Mouse (Mus musculus) heart, adult 18-20 months (tissue): ENCODE results near the gene Mdga1. TPM values are rescaled to one million over a fixed set of nuclear protein-coding genes. Genes with fewer than 3 reads are reported as not detected.

Experiments used
- DNase-seq, 2 experiments: peaks; one replicate each; pipeline ENCODE4 v3.0.0; 2021 to 2022; ENCODE audit warnings: mixed read lengths in 1 of 2
- total RNA-seq, 2 experiments: library from RNA; stranded (reverse); gene quantifications; 2 replicates each; pipeline ENCODE4 v1.2.3; 2021

Gene Mdga1
- total RNA-seq, 2 experiments from 2014 or later = 16.0 to 16.8 TPM

DNA sequence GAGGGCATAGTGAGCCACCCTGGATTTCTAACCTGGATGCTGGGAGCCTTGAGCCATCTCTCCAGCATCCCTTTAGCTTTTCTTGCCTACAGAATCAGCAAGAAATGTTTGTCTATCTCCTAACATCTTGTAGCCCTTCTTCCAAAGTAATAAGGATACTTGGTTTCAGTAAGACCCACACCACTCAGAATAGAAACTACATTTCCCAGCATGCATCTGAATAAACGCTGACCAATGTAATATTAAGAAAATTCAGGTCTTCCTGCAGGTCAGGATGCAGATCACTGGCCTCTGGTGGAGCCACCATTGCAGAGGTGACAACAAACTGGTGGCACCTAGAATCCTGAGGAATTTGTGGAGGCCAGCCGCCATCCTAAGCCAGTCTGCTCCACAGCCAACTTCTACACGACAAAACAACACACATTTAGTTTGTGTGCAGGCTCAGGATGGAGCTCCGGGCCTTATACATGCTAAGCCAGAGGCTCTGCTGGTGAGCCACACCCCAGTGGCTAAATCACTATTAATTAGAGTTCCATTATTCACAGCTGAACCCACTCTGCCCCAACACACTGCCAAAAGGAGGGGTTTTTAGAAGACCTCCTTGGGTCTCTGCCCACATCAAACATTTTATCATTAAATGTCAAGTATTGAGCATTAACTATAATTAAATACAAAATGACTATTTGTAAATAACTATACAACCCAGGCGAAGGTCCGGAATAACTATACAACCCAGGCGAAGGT is 126.3 kb downstream of the Mdga1 start:
- no peak for DNase-seq

DNA sequence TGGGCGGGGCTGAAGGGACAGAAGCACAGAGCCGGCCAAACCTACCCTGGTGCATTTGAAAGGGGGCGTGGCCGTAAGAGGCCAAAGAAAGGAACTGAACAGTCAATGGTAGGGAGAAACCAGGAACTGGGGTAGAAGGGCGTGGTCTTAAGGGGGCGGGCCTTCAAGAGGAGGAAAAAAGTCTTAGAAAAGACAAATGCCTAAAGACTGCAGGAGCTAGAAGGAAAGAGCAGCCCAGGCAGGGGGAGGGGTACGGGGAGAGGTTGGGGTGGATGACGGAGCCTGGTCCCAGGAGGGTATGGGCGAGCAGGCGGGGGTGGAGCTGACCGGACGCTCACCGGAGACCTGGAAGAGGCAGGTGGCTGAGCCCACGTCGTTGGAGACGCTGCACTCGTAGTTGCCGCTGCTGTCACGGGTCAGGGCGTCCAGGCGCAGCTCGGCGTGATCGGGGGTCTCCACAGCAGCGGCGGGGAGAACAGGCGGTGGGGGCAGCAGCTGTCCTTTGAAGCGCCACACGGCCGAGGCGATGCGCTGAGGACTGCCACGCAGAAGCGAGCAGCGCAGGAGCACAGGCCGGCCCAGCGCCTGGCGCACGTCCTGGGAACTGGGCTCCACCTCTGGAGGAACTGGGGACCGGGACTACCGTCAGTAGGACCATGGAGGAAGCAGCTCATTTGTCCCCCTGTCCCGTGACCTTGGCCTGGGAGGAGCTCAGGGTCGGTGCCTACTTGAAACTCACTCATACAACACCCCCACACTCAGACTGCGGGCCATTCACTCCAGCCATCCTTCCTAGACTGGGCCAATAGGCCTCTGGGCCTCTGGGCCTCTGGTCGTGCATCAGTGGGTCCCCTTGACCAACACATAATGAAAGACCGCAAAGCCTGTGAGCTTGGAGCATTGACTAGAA is 127.9 kb downstream of the Mdga1 start:
- peak; percentile 51 to 65 for DNase-seq

DNA sequence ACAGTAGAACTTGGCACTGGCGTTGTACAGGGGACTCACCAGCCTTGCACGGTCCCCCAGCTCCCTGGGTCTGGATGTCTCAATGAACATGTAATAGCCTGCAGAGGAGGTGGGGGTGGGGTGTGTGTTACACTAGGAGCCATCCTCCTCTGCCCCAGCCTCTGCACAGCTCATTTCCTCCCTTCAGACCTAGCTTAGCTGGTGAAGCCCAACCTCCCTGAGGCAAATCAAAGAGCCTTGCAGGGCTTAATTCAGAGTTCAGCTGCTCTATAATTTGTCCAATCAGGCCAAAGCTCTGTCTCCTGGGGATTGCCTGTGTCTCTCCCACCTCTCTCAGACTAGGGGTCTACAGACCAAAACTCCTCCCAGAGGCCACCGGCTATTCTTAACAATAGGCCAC is 131.9 kb downstream of the Mdga1 start:
- no peak for DNase-seq

DNA sequence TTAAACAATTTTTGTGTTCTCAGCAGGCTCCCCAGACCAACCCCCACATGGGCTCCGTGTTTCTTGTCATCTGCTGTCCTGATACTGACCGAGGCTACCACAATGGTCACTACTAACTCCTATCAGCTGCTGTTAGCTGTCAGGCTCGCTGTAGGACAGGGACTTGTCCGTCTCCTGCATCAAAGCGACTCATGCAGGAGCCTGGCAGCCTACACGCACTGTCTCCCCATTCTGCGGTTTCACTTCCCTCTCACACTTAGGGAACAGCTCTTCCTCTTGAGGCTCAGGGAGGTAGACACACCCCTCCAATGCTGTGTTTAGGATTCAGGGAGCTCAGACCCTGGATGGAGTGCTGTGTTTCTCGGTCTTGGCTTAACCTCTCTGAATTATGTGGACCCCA is 132.4 kb downstream of the Mdga1 start:
- DNase-seq = no peak

DNA sequence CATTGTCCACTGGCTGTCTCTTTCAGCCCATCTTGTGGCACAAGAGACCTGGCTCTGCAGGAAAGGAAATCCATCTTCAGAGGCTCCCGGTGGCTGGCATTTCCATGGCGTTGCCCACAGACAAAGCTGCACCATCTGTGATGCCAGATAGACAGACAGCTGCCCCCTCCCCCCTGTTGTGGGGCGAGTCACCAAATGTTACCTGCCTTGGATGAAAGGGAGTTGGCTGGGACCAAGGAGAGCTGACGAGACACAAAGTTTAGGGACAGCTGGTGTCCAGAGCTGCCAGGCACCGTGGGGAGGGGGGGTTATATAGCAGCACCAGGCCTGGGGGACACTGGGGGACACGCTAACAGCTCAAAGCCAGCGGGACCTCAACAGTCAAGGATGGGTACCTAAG is 135.1 kb downstream of the Mdga1 start:
- DNase-seq = no peak

DNA sequence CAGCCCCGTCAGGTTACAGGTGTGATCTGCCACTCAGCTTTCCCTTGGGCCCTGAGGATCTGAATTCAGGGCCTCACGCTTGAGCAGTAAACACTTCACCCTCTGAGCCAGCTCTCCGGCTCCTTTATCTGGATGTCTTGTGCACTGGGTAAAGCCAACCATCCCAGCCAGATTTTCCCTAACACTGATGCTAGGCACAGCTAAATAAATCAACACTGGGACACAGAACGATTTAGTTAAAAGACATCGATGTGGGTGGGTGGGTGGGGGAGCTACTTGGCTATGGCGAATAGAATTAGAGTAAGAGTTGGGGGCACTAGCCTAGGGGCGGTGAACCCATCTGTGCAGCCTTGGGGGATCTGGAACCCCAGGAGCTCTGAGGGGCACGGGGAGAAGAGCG is 135.6 kb downstream of the Mdga1 start:
- no peak for DNase-seq

DNA sequence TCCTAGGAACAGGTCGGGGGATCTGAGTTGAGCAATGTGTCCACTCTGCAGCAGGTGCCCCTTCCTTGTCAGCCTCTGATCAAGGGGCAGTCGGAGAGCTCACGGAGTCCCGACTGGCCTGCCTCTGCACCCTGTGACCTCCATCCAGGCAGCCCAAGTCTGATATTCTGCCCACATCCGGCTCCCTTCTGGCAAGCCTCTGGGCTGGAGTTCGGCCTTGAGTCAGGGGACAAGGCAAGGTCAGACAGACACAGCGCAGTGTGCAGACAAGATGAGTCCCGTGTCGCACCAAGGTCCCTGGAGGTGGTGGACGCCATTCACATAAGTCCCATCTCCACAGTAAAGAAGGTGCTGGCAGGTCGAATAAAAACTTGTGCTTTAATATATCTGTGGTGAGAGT is 138.2 kb downstream of the Mdga1 start:
- DNase-seq = peak in 1 of 2 experiments; percentile 39

DNA sequence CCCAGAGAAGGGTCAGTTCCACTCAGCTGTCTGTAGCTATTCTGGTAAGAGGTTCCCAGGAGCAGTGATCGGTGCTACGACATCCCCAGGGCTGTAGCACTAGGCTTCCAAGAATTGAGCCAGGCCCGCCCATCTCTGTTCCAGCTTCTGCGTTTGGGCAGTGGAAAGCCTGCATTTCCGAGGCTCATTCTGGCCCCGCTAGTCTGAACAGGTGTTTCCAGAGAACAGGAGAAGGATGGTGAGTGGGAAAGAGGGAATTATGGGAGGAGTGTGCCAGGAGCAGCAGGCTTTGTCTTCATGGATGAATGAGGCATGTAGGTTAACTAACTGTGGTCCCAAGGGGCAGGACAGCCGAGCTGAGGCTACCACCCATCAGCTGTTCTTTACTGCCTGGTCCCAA is 140.8 kb downstream of the Mdga1 start:
- DNase-seq = no peak

DNA sequence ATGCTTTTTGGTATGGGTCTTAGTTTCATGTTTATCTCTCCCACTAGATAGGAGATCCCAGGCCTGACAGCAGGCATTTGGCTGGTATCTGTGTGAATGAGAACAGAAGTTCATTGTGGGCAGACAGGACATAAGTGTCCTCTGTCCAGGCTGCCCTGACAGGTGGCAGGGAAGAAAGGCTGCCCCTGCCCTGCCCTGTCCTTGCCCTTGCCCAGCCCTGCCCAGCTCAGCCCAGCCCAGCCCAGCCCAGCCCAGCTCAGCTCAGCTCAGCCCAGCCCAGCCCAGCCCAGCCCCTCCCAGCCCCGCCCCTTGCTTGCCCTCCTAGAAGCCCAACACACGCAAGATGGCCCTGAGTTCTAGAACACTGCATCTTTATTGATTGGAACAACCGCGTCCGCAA is 142.3 kb downstream of the Mdga1 start:
- no peak for DNase-seq

DNA sequence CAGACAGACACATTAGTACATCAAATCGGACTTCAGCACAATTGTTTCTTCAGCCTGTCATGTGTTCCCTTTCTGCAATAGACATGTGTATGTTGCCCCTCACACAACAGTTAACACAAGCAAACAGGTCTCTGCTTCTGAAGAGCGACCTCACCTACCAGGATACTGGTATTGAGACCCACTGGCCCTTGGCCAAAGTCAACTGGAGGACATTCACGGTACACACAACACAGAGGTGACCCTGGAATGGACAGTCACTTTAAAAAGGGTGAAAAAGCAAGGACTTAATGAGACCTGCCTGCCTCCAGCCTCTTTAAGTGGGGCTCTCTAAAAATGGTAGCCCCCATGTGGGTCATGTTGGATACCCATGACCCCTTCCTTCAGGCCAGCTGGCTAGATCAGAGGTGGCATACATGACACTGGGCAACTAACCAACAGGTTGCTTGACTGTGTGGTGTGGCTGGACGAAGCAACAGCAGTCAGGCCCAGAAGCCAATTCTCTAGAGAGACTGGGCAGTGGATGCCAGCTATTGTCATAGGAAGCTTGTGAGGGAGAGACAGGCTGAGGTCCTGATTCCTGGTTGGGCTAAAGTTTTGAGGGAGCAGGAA is 145.3 kb downstream of the Mdga1 start:
- DNase-seq = peak; percentile 63

DNA sequence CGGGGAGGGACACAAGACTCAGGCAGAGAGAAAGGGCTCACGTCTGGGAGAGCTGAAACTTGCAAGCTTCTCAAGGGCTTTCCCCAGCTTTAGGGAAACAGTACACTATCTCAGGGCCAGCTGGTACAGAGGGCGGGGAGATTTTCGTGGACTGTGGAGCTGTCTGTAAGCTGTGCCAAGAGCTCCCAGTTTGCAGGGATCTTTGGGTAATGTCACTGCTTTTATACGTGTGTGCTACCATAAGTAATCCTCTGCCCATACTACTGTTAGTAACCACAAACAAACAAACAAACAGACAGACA is 145.7 kb downstream of the Mdga1 start:
- DNase-seq = peak; percentile 42 to 47

DNA sequence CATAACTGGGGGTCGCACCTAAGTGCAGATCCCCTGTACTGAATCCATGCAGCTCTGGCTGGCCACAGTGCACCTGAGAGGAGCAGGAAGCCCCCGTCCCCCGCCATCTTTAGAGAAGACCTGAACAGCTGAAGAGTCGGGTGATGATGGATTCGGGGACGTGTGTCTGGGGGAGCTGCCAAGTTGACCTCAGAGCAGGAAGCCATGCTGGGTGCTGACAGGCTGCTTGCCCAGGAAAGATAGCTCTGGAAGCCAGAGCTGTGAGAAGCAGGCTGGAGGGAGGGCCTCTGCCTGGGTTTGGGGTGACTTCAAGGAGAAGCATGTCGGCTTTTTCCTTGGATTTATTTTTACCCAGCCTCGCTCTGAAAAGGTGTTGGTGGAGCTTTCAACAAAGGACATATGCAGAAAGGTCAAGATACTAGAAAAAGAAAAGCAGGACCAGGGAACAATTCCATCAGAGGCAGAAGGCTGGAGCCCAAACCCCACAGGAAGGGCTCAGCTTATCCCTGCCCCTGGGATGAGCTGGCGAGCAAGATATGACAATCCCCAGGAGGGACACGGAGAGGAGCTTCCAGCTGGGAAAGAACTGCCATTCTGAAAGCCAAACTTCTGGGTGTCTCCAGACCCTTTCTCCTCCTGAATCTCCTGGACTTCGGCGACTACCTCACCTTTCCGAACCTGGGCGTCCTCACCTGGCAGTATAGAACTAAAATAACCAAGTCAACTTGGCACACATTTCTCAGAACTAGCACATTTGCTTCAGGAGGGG is 146.3 kb downstream of the Mdga1 start:
- DNase-seq = peak; percentile 53 to 71

DNA sequence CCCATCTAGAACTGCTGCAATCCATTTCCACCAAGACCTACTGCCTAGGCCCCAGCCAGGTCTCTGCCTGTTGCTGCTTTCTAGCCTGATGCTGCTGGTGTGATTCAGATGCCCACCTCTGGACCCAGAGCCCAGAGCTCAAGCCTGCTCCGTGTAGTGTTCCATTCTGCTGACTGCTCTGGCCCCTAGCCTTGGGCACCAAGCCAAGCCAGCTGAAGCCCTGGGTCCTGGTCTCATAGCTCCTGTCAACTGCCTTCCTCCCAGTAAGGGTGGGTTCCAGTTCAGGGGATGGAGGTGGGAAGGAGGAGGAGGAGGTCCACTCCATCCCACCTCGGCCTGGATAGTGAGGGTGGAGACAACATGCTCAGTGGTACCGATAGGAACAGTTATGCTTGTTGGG is 150.3 kb downstream of the Mdga1 start:
- DNase-seq = no peak

DNA sequence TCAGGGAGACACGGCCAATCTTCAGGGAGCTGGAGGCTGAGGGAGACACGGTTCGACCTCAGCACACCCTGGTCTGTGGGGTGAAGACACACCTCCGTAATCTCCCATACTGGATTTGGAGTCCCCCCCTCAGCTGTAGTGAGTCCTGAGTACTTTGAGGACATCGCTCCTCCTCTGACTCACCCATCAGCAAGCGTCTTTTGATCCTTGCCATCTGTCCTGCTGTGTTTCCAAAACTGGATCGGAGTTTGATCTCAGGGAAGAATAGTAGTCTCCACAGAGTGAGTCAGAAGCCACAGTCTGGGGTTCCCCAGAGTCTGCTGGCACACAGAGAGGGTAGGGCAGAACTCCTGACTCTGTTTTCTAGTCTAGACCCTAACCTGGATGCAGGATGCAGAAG is 150.9 kb downstream of the Mdga1 start:
- DNase-seq = peak in 1 of 2 experiments; percentile 43

DNA sequence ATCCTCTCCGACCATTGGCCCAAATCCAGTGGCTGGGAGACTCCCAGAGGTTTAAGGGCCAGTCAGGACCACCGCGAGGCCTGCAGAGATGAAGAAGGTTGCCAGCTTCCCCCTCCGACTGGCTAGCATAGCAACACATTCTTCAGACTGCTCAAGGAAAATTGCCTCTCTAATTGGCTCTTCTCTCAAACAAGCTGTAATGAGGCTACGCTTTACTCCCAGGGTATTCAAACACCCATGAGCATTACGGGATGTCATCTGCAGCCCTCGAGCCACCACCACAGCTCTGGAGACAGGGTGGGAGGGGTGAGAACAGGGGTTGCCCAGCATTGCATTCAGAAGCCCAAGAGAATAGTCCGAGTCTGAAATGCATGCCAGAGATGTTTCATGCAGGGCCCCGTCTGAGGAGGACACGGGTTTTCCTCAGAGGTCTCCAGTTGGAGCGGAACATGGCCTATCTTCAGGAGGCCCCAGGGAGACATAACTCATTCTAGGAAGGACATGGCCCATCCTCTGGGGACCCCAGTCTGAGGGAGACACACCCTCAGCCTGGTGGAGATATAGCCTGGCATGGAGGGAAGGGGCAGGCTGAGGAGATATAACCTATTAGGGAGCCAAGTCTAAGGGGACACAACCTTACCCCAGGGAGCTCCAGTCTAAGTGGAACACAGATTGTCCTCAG is 151.5 kb downstream of the Mdga1 start:
- DNase-seq = no peak

DNA sequence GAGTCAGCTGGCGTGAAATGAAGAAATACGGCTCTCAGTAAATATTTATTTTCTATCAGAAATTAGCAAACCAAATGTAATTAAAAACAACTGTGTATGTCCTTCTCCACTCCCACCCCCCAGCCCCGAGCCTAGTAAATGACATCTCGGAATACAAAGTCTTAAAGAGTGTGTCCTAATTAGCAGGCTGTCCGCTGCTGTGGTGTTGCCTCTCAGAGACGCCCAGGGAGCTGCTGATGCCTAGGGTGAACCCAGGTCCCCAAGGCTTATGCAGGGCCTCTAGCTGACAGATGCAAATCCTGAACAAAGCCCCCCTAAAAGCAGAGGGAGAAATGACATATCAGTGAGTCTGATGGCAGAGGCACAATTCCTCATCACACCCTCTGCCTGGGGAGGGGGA is 155.1 kb downstream of the Mdga1 start:
- no peak for DNase-seq

DNA sequence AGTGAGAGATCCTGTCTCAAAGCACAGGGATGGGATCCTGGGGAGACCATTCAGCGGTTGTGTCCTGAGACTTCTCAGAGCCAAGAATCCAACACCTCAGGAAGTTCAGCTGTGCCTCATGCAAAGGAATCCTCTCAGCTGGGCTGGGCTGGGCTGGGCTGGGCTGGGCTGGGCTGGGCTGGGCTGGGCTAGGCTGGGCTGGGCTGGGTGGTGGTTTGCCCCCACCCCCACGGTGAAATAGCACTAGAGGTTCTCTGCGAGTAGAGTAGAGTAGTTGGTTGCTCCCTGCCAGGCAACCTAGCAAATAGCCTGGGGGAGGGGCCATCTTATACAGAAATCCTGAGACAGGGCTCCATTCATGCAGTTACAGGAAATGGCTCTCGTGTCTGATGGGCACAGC is 156.6 kb downstream of the Mdga1 start:
- no peak for DNase-seq

DNA sequence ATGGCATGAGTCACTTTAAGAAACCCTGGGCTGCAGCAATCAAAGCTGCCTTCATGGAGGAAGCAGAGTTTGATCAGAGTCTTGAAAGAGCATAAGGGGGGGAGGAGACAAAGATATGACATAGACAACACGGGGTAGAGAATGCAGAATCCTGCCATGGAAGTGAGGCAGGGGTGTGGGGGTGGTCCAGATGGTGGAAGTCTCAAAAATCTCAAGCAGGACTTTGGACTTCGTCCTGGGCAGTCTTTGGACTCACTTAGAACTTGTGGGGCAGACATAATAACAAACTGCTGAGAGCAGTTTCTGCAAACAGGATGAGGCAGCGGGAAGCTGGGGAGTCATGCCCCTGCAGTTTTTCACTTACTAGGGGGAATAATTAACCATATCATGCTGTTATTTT is 166.3 kb downstream of the Mdga1 start:
- no peak for DNase-seq

DNA sequence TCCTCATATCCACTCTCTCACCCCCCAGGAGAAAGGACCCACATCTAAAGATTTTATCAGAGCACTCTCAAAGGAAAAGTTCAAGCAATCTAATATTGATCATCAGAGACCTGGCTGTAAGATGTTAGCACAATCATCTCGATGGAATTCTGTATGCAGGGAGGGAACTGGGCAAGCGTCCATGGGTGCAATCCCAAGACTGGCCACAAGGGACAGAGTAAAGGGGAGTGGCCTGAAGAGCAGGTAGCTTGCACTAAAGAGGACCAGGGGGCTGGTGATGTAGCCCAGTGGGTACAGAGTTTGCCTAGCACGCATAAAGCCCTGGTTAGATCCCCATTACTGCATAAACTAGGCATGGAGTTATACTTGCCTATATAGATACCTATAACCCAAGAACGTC is 168.5 kb downstream of the Mdga1 start:
- DNase-seq = peak; percentile 29 to 77

DNA sequence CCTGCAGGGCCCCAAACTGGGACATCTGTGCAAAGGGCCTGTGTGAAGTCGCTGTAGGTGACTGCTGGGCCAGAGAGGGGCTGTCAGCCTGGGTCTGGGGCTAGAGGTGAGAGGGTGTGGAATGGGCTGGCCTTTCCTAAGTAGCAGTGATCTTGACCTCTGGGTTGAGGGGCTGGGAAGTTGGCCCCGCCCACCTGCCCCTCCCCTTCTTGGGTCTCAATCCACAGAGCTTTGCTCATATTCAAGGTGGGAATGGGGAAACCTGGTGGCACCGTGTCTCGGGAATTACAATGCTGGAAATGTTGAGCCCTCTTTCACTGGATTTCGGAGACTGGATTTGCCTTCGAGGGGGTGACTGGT is 169.8 kb downstream of the Mdga1 start:
- DNase-seq = no peak

DNA sequence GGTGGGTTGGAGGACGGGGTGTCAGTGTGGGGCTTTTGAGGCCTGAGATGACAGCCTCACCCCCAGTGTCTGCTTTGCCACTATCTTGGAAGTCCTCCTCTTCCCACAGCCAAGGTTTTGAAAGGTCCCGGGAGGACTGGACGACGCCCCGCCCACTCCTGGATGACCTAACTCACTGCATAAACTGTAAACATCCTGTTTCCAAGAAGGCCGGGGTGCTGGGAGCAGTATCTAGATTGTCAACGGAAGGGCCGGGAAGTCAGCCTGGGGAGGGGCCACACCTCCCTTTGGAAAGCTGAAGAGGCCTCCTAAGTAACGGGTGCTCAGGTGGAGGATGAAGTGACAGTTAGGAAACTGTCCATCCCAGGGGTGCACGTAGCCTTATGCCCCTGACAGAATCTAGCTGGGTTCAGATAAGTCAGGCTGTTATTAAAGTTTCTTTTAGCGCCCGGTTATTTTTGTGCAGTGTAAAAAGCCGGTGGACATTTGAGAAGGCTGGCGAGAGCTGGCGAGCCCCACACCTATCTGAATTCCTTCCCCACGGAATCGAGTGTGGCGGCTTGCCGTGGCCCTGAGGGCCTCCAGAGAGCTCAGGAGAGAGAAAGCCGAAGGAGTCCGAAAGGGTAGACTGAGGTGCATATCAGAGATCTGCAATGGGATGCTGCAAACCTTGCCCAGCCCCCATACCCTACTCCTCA is 170.3 kb downstream of the Mdga1 start:
- no peak for DNase-seq
